ENCODE assay signal across 8 mouse cellular contexts in the genomic region with DNA sequence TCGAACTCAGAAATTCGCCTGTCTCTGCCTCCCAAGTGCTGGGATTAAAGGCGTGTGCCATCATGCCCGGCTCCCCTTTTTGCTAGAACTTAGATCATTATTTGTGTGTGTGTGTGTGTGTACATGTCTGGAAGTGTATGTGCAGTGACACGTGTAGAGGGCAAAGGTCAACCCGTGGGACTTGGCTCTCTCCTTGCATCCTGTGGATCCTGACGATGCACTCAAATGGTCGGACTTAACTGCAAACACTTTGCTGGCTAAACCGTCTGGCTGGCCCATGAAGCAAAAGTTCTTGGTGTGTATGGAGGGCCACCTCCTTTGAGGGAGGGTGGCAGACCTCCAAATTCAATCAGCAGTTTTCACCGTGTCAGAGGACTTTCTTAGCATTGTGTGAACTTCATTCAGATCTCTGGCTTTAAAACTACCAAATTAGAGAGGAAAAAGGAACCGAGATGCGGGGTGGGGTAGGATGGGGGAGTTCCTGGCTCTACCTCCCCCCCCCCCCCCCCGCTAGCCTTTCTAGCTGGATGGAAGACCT. TPM values are rescaled to one million over a fixed set of nuclear protein-coding genes. Genes with fewer than 3 reads are reported as not detected.
DNase-seq lines count a peak whose midpoint lies in the region; ATAC-seq and TF ChIP-seq lines count a peak whose summit lies in the region.

No protein-coding gene starts in this region.

- intact Hi-C loops in left cerebral cortex, postnatal 14 days (cut with DNase I), result loop anchor here (5.0 kb wide), 1 partner anchor 46 kb away; no protein-coding TSS in a partner anchor

- peak overlapping the region; percentile 77 for H3K4me3 ChIP-seq in bone marrow macrophage, adult 2 months (ENCODE audit: insufficient read depth, low read length)
- H3K4me3 ChIP-seq in forebrain, embryonic 12.5 days (replicated peaks), result peak overlapping the region; percentile 45
- peak overlapping the region; percentile 36; the same call in 1 of the 2 replicates for H3K4me3 ChIP-seq in intestine, postnatal 0 days (ENCODE audit: low read depth, low read length)
- H3K4me3 ChIP-seq in midbrain, embryonic 10.5 days, result peak overlapping the region; percentile 61

- peaks cover 10% of the 10 kb centered on the region for H3K4me1 ChIP-seq in bone marrow macrophage, adult 2 months (ENCODE audit: control insufficient read depth, insufficient read depth, low read length)
- H3K4me1 ChIP-seq in forebrain, embryonic 12.5 days, result peaks cover 25% of the 10 kb centered on the region
- H3K4me1 ChIP-seq in intestine, postnatal 0 days (replicated peaks; ENCODE audit: control insufficient read depth, insufficient read depth, low read length), result peaks cover 14% of the 10 kb centered on the region; the same call in 1 of the 2 replicates
- H3K4me1 ChIP-seq in midbrain, embryonic 10.5 days, result peaks cover 34% of the 10 kb centered on the region

- WGBS in forebrain, embryonic 12.5 days, result 64% methylated on average over 11 of the region's 13 CpGs
- 47% methylated on average over 12 of the region's 13 CpGs for WGBS in intestine, postnatal 0 days
- 57% methylated on average over 13 of the region's 13 CpGs for whole genome bisulfite sequencing in midbrain, embryonic 10.5 days

- no peaks in the 10 kb centered on the region for H3K36me3 ChIP-seq in forebrain, embryonic 12.5 days (replicated peaks)
- no peaks in the 10 kb centered on the region for H3K36me3 ChIP-seq in intestine, postnatal 0 days (ENCODE audit: control insufficient read depth, insufficient read depth)
- no peaks in the 10 kb centered on the region for H3K36me3 ChIP-seq in midbrain, embryonic 10.5 days

- H3K27ac ChIP-seq in bone marrow macrophage, adult 2 months (ENCODE audit: insufficient read depth, low read depth, low read length), result 0 out of 2 replicates have a peak overlapping the region, but pooled peaks have one; percentile 8
- H3K27ac ChIP-seq in forebrain, embryonic 12.5 days, result no peak overlapping the region
- H3K27ac ChIP-seq in intestine, postnatal 0 days (ENCODE audit: low read depth, low read length), result 0 out of 2 replicates have a peak overlapping the region, but pooled peaks have one; percentile 30
- peak overlapping the region; percentile 63; the same call in 1 of the 2 replicates for H3K27ac ChIP-seq in midbrain, embryonic 10.5 days (replicated peaks)

- no peaks in the 10 kb centered on the region for H3K9me3 ChIP-seq in forebrain, embryonic 12.5 days
- H3K9me3 ChIP-seq in intestine, postnatal 0 days (ENCODE audit: control insufficient read depth), result no peaks in the 10 kb centered on the region
- no peaks in the 10 kb centered on the region for H3K9me3 ChIP-seq in midbrain, embryonic 10.5 days (replicated peaks)

- H3K9ac ChIP-seq in forebrain, embryonic 12.5 days, result 0 out of 2 replicates have a peak overlapping the region, but pooled peaks have one; percentile 40
- H3K9ac ChIP-seq in intestine, postnatal 0 days (ENCODE audit: low read depth, low read length), result peak overlapping the region; percentile 31; the same call in 1 of the 2 replicates

- no peak for TF ChIP-seq CTCF in bone marrow macrophage, adult 2 months (IDR thresholded peaks at IDR 0.05; ENCODE audit: low read depth, low read length)
- TF ChIP-seq CTCF in intestine, postnatal 0 days (IDR thresholded peaks at IDR 0.05; ENCODE audit: low read depth), result no peak

- peaks cover 39% of the 10 kb centered on the region for H3K27me3 ChIP-seq in forebrain, embryonic 12.5 days
- H3K27me3 ChIP-seq in intestine, postnatal 0 days (replicated peaks; ENCODE audit: control insufficient read depth, insufficient read depth, low read length), result no peaks in the 10 kb centered on the region
- peaks cover 24% of the 10 kb centered on the region for H3K27me3 ChIP-seq in midbrain, embryonic 10.5 days (ENCODE audit: low read depth, poor library complexity, severe bottlenecking)

- DNase-seq in midbrain, embryonic 10.5 days (ENCODE audit: low spot score), result no peak
- no peak for DNase-seq in thymus, postnatal 25 days
- no peak for DNase-seq in layer of hippocampus, adult 9-11 months
- DNase-seq in left cerebral cortex, postnatal 14 days (ENCODE audit: low spot score in 2 of 2), result no peak
- DNase-seq in left cerebral cortex, adult 8-10 months (ENCODE audit: low spot score in 2 of 2), result no peak

- TF ChIP-seq POLR2A in bone marrow macrophage, adult 2 months (IDR thresholded peaks at IDR 0.05; ENCODE audit: borderline replicate concordance, low read depth, low read length), result no peak

- peak overlapping the region; percentile 98 for H3K4me2 ChIP-seq in forebrain, embryonic 12.5 days
- H3K4me2 ChIP-seq in intestine, postnatal 0 days (replicated peaks; ENCODE audit: low read depth), result peak overlapping the region; percentile 86

- no peak for ATAC-seq in forebrain, embryonic 12.5 days (ENCODE audit: low FRiP score)
- no peak for ATAC-seq in intestine, postnatal 0 days

RNA-seq across cellular contexts. Expression of a gene that starts 50.8 kb away (rescaled TPM):
- 14.1 and 18.3 TPM in 2 replicates for polyA plus RNA-seq in bone marrow macrophage, adult 2 months (2012; ENCODE audit: insufficient read depth, insufficient read length, missing spikeins)
- polyA plus RNA-seq in forebrain, embryonic 12.5 days (2016; fragmentation: Nextera tagmentation; extraction: Ambion mirVana), result 18.3 and 23.4 TPM in 2 replicates
- polyA plus RNA-seq in intestine, postnatal 0 days (2015; fragmentation: Nextera tagmentation; extraction: Ambion mirVana), result 44.9 and 49.1 TPM in 2 replicates
- 31.6 and 31.7 TPM in 2 replicates for polyA plus RNA-seq in midbrain, embryonic 10.5 days (2016; fragmentation: Nextera tagmentation; extraction: Ambion mirVana)
- total RNA-seq in left cerebral cortex, postnatal 14 days (2021), result 10 to 100 TPM; 80.9 to 84.3 TPM
- 10 to 100 TPM; 81.0 to 85.8 (median 83.3) TPM for total RNA-seq in left cerebral cortex, adult 8-10 months (2022)
